Mouse (Mus musculus) liver, embryonic 15.5 days (tissue): ENCODE data around the gene Fam174b. TPM values are rescaled to one million over a fixed set of nuclear protein-coding genes. Genes with fewer than 3 reads are reported as not detected.

Experiments
- ATAC-seq: fragments of 200-750 bp; cut with Nextera tagmentation; 2 replicates; pipeline ENCODE4 v1.8.0; 2017; ENCODE audit warnings: moderate number of reproducible peaks, mild to moderate bottlenecking, moderate library complexity; ENCODE audit not compliant: insufficient read depth
- H3K27ac ChIP-seq: fragments of 300-500 bp; sonication (generic); replicated peaks from 2 replicates; pipeline ENCODE4 v1.5.1; 2015; ENCODE audit warnings: mild to moderate bottlenecking, inconsistent platforms
- H3K27me3 ChIP-seq: fragments of 300-500 bp; sonication (generic); 2 replicates; pipeline ENCODE4 v1.6.1; 2015; ENCODE audit warnings: mild to moderate bottlenecking, inconsistent platforms
- H3K36me3 ChIP-seq: fragments of 300-500 bp; sonication (generic); replicated peaks from 2 replicates; pipeline ENCODE4 v1.6.1; 2015; ENCODE audit warnings: moderate library complexity, mild to moderate bottlenecking, inconsistent platforms
- H3K4me1 ChIP-seq: fragments of 300-500 bp; sonication (generic); replicated peaks from 2 replicates; pipeline ENCODE4 v1.6.1; 2015; ENCODE audit warnings: inconsistent platforms
- H3K4me2 ChIP-seq: fragments of 300-500 bp; sonication (generic); 2 replicates; pipeline ENCODE4 v1.6.1; 2015; ENCODE audit warnings: moderate library complexity, mild to moderate bottlenecking, inconsistent platforms
- H3K4me3 ChIP-seq: fragments of 300-500 bp; sonication (generic); replicated peaks from 2 replicates; pipeline ENCODE4 v1.5.1; 2015; ENCODE audit warnings: mild to moderate bottlenecking, inconsistent platforms
- H3K9ac ChIP-seq: fragments of 300-500 bp; sonication (generic); 2 replicates; pipeline ENCODE4 v1.6.1; 2015; ENCODE audit warnings: moderate library complexity, mild to moderate bottlenecking, inconsistent platforms
- H3K9me3 ChIP-seq: fragments of 300-500 bp; sonication (generic); replicated peaks from 2 replicates; pipeline ENCODE4 v1.6.1; 2016; ENCODE audit warnings: inconsistent platforms
- WGBS: fragments of 180-500 bp; shearing (Covaris S2); methylation state at CpG from one replicate; pipeline ENCODE4 v1.1.7; 2015; ENCODE audit warnings: mixed read lengths; ENCODE audit not compliant: insufficient replicate concordance; 5-methylcytosine and 5-hydroxymethylcytosine counted together
- polyA plus RNA-seq: library from polyadenylated mRNA; unstranded; fragments of >200 nt; fragmentation: Nextera tagmentation; extraction: Ambion mirVana; gene quantifications from 2 replicates; pipeline ENCODE4 v1.2.1, GENCODE M21; 2015

The Fam174b gene
- polyA plus RNA-seq, 1 experiment from 2014 or later, result 3.5 TPM

GRCm38 (mm10) chr7:73777777-73778176 lies 37.7 kb downstream of the Fam174b start:
- WGBS, result 56% methylated on average over 3 of the region's 3 CpGs
- Histone ChIP-seq H3K4me3 (no peak overlapping the region), H3K4me1 (no peaks in the 10 kb centered on the region), H3K36me3 (no peaks in the 10 kb centered on the region), H3K9me3 (no peaks in the 10 kb centered on the region), H3K27me3 (no peaks in the 10 kb centered on the region), H3K4me2 (no peak overlapping the region), H3K27ac (no peak overlapping the region), H3K9ac (no peak overlapping the region)
- no peak for ATAC-seq

- Histone ChIP-seq H3K4me3 (no peak overlapping the region), H3K9me3 (no peaks in the 10 kb centered on the region), H3K9ac (no peak overlapping the region), H3K36me3 (no peaks in the 10 kb centered on the region), H3K27me3 (no peaks in the 10 kb centered on the region), H3K4me2 (no peak overlapping the region), H3K27ac (no peak overlapping the region), H3K4me1 (no peaks in the 10 kb centered on the region)
- ATAC-seq, result no peak
- WGBS, result 65% methylated on average over 4 of the region's 4 CpGs
Observed at GRCm38 (mm10) chr7:73784736-73785428, 44.8 kb downstream of the Fam174b start.

GRCm38 (mm10) chr7:73785815-73786214 lies 45.7 kb downstream of the Fam174b start:
- Histone ChIP-seq H3K4me1 (no peaks in the 10 kb centered on the region), H3K27ac (no peak overlapping the region), H3K27me3 (no peaks in the 10 kb centered on the region), H3K36me3 (no peaks in the 10 kb centered on the region), H3K4me2 (no peak overlapping the region), H3K9ac (no peak overlapping the region), H3K4me3 (no peak overlapping the region), H3K9me3 (no peaks in the 10 kb centered on the region)
- ATAC-seq, result no peak
- 62% methylated on average over 4 of the region's 4 CpGs for WGBS

GRCm38 (mm10) chr7:73787513-73787912 lies 47.4 kb downstream of the Fam174b start:
- Histone ChIP-seq H3K9me3 (no peaks in the 10 kb centered on the region), H3K4me2 (no peak overlapping the region), H3K4me3 (no peak overlapping the region), H3K9ac (no peak overlapping the region), H3K27ac (no peak overlapping the region), H3K4me1 (no peaks in the 10 kb centered on the region), H3K27me3 (0 out of 2 replicates have a peak, but pooled peaks cover 4% of the 10 kb centered on the region), H3K36me3 (no peaks in the 10 kb centered on the region)
- no peak for ATAC-seq
- 70% methylated on average over 8 of the region's 8 CpGs for WGBS

- Histone ChIP-seq H3K27me3 (peaks cover 7% of the 10 kb centered on the region; the same call in 1 of the 2 replicates), H3K36me3 (no peaks in the 10 kb centered on the region), H3K9me3 (no peaks in the 10 kb centered on the region), H3K4me3 (no peak overlapping the region), H3K4me1 (no peaks in the 10 kb centered on the region), H3K27ac (no peak overlapping the region), H3K9ac (no peak overlapping the region), H3K4me2 (no peak overlapping the region)
- 69% methylated on average over 8 of the region's 8 CpGs for whole genome bisulfite sequencing
- ATAC-seq, result no peak
Observed at GRCm38 (mm10) chr7:73791096-73791495, 51.0 kb downstream of the Fam174b start.

GRCm38 (mm10) chr7:73792155-73792554 lies 52.1 kb downstream of the Fam174b start:
- H3K4me3 ChIP-seq, result no peak overlapping the region
- no peak for ATAC-seq
- H3K9me3 ChIP-seq, result no peaks in the 10 kb centered on the region
- no peak overlapping the region for H3K9ac ChIP-seq
- no peaks in the 10 kb centered on the region for H3K36me3 ChIP-seq
- H3K27me3 ChIP-seq, result peaks cover 7% of the 10 kb centered on the region; the same call in 1 of the 2 replicates
- no peak overlapping the region for H3K27ac ChIP-seq
- 54% methylated on average over 4 of the region's 4 CpGs for WGBS
- no peaks in the 10 kb centered on the region for H3K4me1 ChIP-seq
- no peak overlapping the region for H3K4me2 ChIP-seq

- no peak overlapping the region for H3K4me2 ChIP-seq
- no peaks in the 10 kb centered on the region for H3K9me3 ChIP-seq
- no peak overlapping the region for H3K27ac ChIP-seq
- ATAC-seq, result no peak
- H3K27me3 ChIP-seq, result peaks cover 7% of the 10 kb centered on the region; the same call in 1 of the 2 replicates
- H3K4me3 ChIP-seq, result no peak overlapping the region
- WGBS, result 68% methylated on average over 3 of the region's 3 CpGs
- H3K9ac ChIP-seq, result no peak overlapping the region
- H3K36me3 ChIP-seq, result no peaks in the 10 kb centered on the region
- H3K4me1 ChIP-seq, result no peaks in the 10 kb centered on the region
Observed at GRCm38 (mm10) chr7:73792641-73793040, 52.5 kb downstream of the Fam174b start.

GRCm38 (mm10) chr7:73809261-73809660 lies 69.2 kb downstream of the Fam174b start:
- no peak for ATAC-seq
- H3K36me3 ChIP-seq, result no peaks in the 10 kb centered on the region
- H3K27ac ChIP-seq, result no peak overlapping the region
- WGBS, result 34% methylated on average over 2 of the region's 2 CpGs
- H3K9me3 ChIP-seq, result no peaks in the 10 kb centered on the region
- no peak overlapping the region for H3K9ac ChIP-seq
- H3K27me3 ChIP-seq, result no peaks in the 10 kb centered on the region
- H3K4me1 ChIP-seq, result peaks cover 10% of the 10 kb centered on the region; the same call in 1 of the 2 replicates
- H3K4me3 ChIP-seq, result no peak overlapping the region
- no peak overlapping the region for H3K4me2 ChIP-seq

GRCm38 (mm10) chr7:73811439-73811838 lies 71.3 kb downstream of the Fam174b start:
- ATAC-seq, result no peak
- H3K4me1 ChIP-seq, result peaks cover 10% of the 10 kb centered on the region; the same call in 1 of the 2 replicates
- no peaks in the 10 kb centered on the region for H3K27me3 ChIP-seq
- no peaks in the 10 kb centered on the region for H3K9me3 ChIP-seq
- no peak overlapping the region for H3K4me3 ChIP-seq
- WGBS, result 29% methylated on average over 7 of the region's 7 CpGs
- H3K4me2 ChIP-seq, result no peak overlapping the region
- H3K36me3 ChIP-seq, result no peaks in the 10 kb centered on the region
- no peak overlapping the region for H3K9ac ChIP-seq
- no peak overlapping the region for H3K27ac ChIP-seq

- Histone ChIP-seq H3K27me3 (no peaks in the 10 kb centered on the region), H3K4me2 (no peak overlapping the region), H3K4me3 (no peak overlapping the region), H3K36me3 (no peaks in the 10 kb centered on the region), H3K9ac (no peak overlapping the region), H3K27ac (no peak overlapping the region), H3K9me3 (no peaks in the 10 kb centered on the region), H3K4me1 (peaks cover 10% of the 10 kb centered on the region; the same call in 1 of the 2 replicates)
- ATAC-seq, result no peak
- 48% methylated on average over 6 of the region's 6 CpGs for WGBS
Observed at GRCm38 (mm10) chr7:73812176-73812575, 72.1 kb downstream of the Fam174b start.

- Histone ChIP-seq H3K9ac (no peak overlapping the region), H3K27ac (no peak overlapping the region), H3K4me3 (no peak overlapping the region), H3K36me3 (no peaks in the 10 kb centered on the region), H3K4me1 (peaks cover 10% of the 10 kb centered on the region; the same call in 1 of the 2 replicates), H3K4me2 (no peak overlapping the region), H3K27me3 (no peaks in the 10 kb centered on the region), H3K9me3 (no peaks in the 10 kb centered on the region)
- WGBS, result 58% methylated on average over 4 of the region's 4 CpGs
- ATAC-seq, result no peak
Observed at GRCm38 (mm10) chr7:73813887-73814286, 73.8 kb downstream of the Fam174b start.

- H3K9me3 ChIP-seq, result no peaks in the 10 kb centered on the region
- H3K4me2 ChIP-seq, result no peak overlapping the region
- H3K27ac ChIP-seq, result no peak overlapping the region
- no peak for ATAC-seq
- 78% methylated on average over 7 of the region's 7 CpGs for WGBS
- H3K36me3 ChIP-seq, result no peaks in the 10 kb centered on the region
- no peaks in the 10 kb centered on the region for H3K27me3 ChIP-seq
- peaks cover 10% of the 10 kb centered on the region; the same call in 1 of the 2 replicates for H3K4me1 ChIP-seq
- H3K9ac ChIP-seq, result no peak overlapping the region
- no peak overlapping the region for H3K4me3 ChIP-seq
Observed at GRCm38 (mm10) chr7:73814454-73814853, 74.4 kb downstream of the Fam174b start.
